Mouse (Mus musculus): ENCODE data around the gene Amotl1. TPM values are rescaled to one million over a fixed set of nuclear protein-coding genes. Genes with fewer than 3 reads are reported as not detected.

Gene Amotl1
- polyA plus RNA-seq, 1 experiment from 2014 or later, result 8.4 TPM

DNA sequence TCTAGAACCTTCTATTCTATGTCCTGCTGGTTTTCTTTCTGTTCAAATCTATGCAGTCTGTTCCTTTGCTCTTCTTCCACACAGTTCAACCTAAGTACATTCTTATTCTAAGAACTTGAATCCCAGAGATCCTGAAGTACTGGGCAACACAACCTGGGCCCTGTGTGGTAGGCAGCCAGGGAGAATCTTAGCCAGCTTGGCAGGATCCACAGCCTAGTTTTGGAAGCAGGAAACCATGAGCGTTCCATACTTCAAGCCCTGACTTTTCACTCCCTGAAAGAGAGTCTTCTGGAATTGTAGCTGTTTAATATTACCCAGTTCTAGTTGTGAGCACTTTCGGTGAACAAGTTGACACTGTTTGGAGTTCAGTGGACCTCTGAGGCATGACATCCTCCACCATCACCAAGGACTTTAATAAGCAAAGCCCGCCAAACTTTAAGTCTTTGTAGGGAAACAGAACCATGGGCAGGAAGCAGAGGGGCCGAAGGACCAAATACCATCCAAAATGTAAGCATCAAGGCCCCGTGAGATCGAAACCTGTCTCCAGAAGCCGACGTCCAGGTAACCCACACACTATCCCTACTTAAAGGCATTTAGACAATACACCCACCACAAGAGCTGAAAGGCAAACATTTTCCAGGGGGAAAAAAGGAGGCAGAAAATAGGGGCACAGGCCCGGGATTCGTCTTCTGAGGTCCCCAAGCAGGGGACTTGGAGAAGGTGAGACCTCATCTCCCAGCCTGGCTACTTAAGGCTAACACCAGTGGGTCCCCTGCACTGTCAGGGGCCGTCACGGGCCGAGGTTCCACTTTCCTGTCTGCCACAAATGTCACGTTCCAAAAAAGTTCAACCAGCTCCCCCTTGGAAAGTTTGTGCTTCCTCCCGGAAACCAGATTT lies 31.3 kb downstream of the Amotl1 start:
- ATAC-seq, result no peak; the same call in 1 of the 2 replicates
- Histone ChIP-seq H3K4me3 (ENCODE audit: low read length) (peak overlapping the region; percentile 87), H3K27me3 (replicated peaks; ENCODE audit: control insufficient read depth, insufficient read depth, low read length) (no peaks in the 10 kb centered on the region), H3K9ac (ENCODE audit: low read depth, low read length) (peak overlapping the region; percentile 92), H3K36me3 (ENCODE audit: control insufficient read depth, insufficient read depth, low read length) (no peaks in the 10 kb centered on the region), H3K4me1 (ENCODE audit: control insufficient read depth, insufficient read depth, low read length) (peaks cover 28% of the 10 kb centered on the region), H3K27ac (ENCODE audit: low read length) (peak overlapping the region; percentile 87), H3K9me3 (ENCODE audit: control insufficient read depth, low read length) (no peaks in the 10 kb centered on the region), H3K4me2 (ENCODE audit: low read depth, low read length) (peak overlapping the region; percentile 77)
- 7% methylated on average over 15 of the region's 15 CpGs for WGBS

DNA sequence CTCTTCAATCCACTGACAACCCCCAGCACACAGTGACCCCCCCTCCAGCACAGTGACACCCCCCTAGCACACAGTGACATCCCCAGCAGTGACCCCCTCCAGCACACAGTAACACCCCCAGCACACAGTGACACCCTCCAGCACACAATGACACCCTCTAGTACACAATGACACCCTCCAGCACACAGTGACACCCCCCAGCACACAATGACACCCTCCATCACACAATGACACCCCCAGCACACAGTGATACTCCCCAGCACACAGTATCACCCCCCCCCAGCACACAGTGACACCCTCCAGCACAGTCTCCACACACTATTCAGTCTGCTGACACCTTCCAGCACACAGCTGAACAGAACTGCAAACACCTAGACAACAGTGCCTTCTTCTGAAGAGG lies 32.3 kb downstream of the Amotl1 start:
- no peak for ATAC-seq
- Histone ChIP-seq H3K4me1 (ENCODE audit: control insufficient read depth, insufficient read depth, low read length) (peaks cover 32% of the 10 kb centered on the region), H3K9ac (ENCODE audit: low read depth, low read length) (peak overlapping the region; percentile 92)

DNA sequence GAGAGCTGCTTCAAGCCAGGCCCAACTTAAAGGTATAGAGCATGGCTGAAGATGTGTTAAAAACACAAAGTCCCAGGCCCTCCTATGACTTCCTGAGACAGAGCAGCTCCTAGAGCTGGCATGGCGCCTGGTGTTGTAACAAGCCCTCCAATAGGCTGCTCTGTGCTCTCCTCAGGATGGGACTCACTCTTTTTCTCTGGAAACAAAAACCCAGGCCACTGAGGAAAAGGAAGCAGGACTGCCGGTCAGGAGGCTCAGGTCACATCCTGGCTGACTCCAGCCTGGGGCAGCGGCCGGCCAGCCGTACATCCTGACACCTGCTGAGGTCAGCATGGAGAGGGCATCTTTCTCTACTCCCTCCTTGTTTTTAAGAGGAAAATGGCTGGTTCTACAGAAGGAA lies 36.3 kb downstream of the Amotl1 start:
- ATAC-seq, result peak; percentile 27; the same call in 1 of the 2 replicates
- H3K4me2 ChIP-seq (ENCODE audit: low read depth, low read length), result no peak overlapping the region
- 52% methylated on average over 5 of the region's 5 CpGs for WGBS

More for the DNA sequence above, 32.3 kb downstream of the Amotl1 start:
- Histone ChIP-seq H3K27ac (ENCODE audit: low read length) (no peak overlapping the region), H3K4me2 (ENCODE audit: low read depth, low read length) (peak overlapping the region; percentile 77), H3K36me3 (ENCODE audit: control insufficient read depth, insufficient read depth, low read length) (no peaks in the 10 kb centered on the region), H3K4me3 (ENCODE audit: low read length) (peak overlapping the region; percentile 87; the same call in 1 of the 2 replicates), H3K9me3 (ENCODE audit: control insufficient read depth, low read length) (no peaks in the 10 kb centered on the region), H3K27me3 (replicated peaks; ENCODE audit: control insufficient read depth, insufficient read depth, low read length) (no peaks in the 10 kb centered on the region)

DNA sequence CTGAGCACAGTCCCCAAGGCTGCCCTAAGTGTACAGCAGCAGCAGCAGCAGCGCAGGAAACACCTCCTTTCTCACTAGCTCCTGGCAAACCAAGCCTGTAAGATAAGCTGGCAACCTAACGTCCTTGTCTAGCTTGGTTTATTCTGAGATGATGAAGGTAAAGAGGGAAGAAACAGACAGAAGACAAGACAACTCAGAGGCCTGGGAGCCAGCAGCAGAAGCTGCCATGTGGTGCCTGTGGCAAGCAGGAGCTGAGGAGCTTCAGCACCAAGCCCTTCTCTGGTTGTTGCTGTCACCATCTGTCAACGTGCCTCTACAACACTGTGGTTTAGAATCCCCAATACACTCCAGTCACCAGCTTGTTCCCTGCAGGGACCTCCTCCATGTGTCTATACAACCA lies 37.4 kb downstream of the Amotl1 start:
- 48% methylated on average over 3 of the region's 3 CpGs for WGBS
- H3K9ac ChIP-seq (ENCODE audit: low read depth, low read length), result no peak overlapping the region
- no peak overlapping the region for H3K4me3 ChIP-seq (ENCODE audit: low read length)
- no peak for ATAC-seq
- no peaks in the 10 kb centered on the region; the same call in 1 of the 2 replicates for H3K9me3 ChIP-seq (ENCODE audit: control insufficient read depth, low read length)
- no peak overlapping the region for H3K4me2 ChIP-seq (ENCODE audit: low read depth, low read length)
- no peak overlapping the region for H3K27ac ChIP-seq (ENCODE audit: low read length)
- H3K36me3 ChIP-seq (ENCODE audit: control insufficient read depth, insufficient read depth, low read length), result no peaks in the 10 kb centered on the region
- no peaks in the 10 kb centered on the region for H3K27me3 ChIP-seq (replicated peaks; ENCODE audit: control insufficient read depth, insufficient read depth, low read length)
- H3K4me1 ChIP-seq (ENCODE audit: control insufficient read depth, insufficient read depth, low read length), result peaks cover 28% of the 10 kb centered on the region

More for the DNA sequence above, 36.3 kb downstream of the Amotl1 start:
- Histone ChIP-seq H3K36me3 (ENCODE audit: control insufficient read depth, insufficient read depth, low read length) (no peaks in the 10 kb centered on the region), H3K4me3 (ENCODE audit: low read length) (no peak overlapping the region), H3K4me1 (ENCODE audit: control insufficient read depth, insufficient read depth, low read length) (peaks cover 32% of the 10 kb centered on the region), H3K9ac (ENCODE audit: low read depth, low read length) (no peak overlapping the region), H3K9me3 (ENCODE audit: control insufficient read depth, low read length) (no peaks in the 10 kb centered on the region; the same call in 1 of the 2 replicates), H3K27me3 (replicated peaks; ENCODE audit: control insufficient read depth, insufficient read depth, low read length) (no peaks in the 10 kb centered on the region), H3K27ac (ENCODE audit: low read length) (no peak overlapping the region)

DNA sequence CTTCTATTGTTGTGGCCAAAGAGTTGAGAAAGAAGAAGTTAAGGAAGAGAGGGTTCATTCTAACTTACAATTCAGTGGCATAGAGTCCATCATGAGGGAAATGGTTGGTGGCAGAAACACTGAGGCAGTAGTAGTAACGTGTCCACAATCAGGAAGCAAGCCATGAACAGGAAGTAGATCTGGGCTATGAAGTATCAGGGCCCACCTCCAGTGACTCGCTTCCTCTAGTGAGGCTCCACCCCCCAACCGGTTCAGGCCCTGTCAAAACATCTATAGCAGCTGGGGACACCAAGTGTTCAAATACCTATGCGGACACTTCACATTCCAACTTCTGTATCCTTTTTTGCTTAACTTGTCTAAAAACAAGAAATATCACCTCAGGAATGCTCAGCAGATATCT lies 38.9 kb downstream of the Amotl1 start:
- Histone ChIP-seq H3K4me3 (ENCODE audit: low read length) (no peak overlapping the region), H3K27me3 (replicated peaks; ENCODE audit: control insufficient read depth, insufficient read depth, low read length) (no peaks in the 10 kb centered on the region), H3K4me2 (ENCODE audit: low read depth, low read length) (no peak overlapping the region), H3K9ac (ENCODE audit: low read depth, low read length) (no peak overlapping the region), H3K4me1 (ENCODE audit: control insufficient read depth, insufficient read depth, low read length) (peaks cover 18% of the 10 kb centered on the region), H3K27ac (ENCODE audit: low read length) (no peak overlapping the region), H3K36me3 (ENCODE audit: control insufficient read depth, insufficient read depth, low read length) (no peaks in the 10 kb centered on the region), H3K9me3 (ENCODE audit: control insufficient read depth, low read length) (no peaks in the 10 kb centered on the region; the same call in 1 of the 2 replicates)
- WGBS, result 84% methylated on average over 4 of the region's 4 CpGs
- ATAC-seq, result no peak

DNA sequence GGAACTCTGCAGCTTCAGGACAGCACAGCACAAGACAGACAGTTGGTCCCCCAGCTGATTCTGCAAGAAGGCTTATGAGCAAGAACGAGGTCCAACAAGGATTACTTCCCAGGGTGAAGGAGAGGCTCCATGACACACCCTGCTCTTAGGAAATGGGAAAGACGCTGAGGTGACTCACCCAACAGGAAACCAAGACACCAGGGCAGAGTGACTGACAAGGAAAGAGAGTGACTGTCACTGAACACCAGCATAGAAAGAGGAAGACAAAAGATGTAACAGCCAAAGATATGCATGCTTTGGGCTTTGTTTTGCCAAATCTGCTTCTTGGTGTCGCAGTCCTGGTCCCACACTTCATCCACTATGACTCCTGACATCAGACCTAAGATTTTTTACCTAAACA lies 40.5 kb downstream of the Amotl1 start:
- peak; percentile 79 for ATAC-seq
- Histone ChIP-seq H3K9me3 (ENCODE audit: control insufficient read depth, low read length) (no peaks in the 10 kb centered on the region; the same call in 1 of the 2 replicates), H3K36me3 (ENCODE audit: control insufficient read depth, insufficient read depth, low read length) (no peaks in the 10 kb centered on the region), H3K4me2 (ENCODE audit: low read depth, low read length) (no peak overlapping the region), H3K4me3 (ENCODE audit: low read length) (no peak overlapping the region), H3K4me1 (ENCODE audit: control insufficient read depth, insufficient read depth, low read length) (peaks cover 18% of the 10 kb centered on the region), H3K27me3 (replicated peaks; ENCODE audit: control insufficient read depth, insufficient read depth, low read length) (no peaks in the 10 kb centered on the region), H3K27ac (ENCODE audit: low read length) (no peak overlapping the region), H3K9ac (ENCODE audit: low read depth, low read length) (no peak overlapping the region)
- WGBS, result 63% methylated on average over 3 of the region's 3 CpGs

DNA sequence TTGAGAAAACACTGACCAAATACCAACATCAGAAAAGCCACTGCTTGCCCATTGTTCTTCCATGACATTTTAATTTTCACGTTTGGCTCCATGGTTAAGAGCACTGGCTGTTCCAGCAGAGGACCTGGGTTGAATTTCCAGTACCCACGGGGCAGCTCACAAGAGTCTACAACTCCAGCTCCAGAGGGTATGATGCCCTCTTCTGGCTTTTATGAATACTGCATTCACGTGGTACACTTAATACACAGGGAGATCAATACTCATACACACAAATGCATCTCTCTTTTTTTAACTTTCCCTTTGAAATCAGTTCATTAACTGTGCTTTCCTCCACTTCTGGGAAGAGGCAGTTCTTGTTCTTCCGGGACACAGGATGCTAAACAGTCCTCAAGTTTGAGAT lies 41.4 kb downstream of the Amotl1 start:
- WGBS, result 84% methylated on average over 4 of the region's 4 CpGs
- no peaks in the 10 kb centered on the region for H3K36me3 ChIP-seq (ENCODE audit: control insufficient read depth, insufficient read depth, low read length)
- H3K9me3 ChIP-seq (ENCODE audit: control insufficient read depth, low read length), result no peaks in the 10 kb centered on the region; the same call in 1 of the 2 replicates
- H3K4me2 ChIP-seq (ENCODE audit: low read depth, low read length), result no peak overlapping the region
- H3K9ac ChIP-seq (ENCODE audit: low read depth, low read length), result no peak overlapping the region
- no peak overlapping the region for H3K27ac ChIP-seq (ENCODE audit: low read length)
- no peak for ATAC-seq
- peaks cover 12% of the 10 kb centered on the region for H3K4me1 ChIP-seq (ENCODE audit: control insufficient read depth, insufficient read depth, low read length)
- no peak overlapping the region for H3K4me3 ChIP-seq (ENCODE audit: low read length)
- H3K27me3 ChIP-seq (replicated peaks; ENCODE audit: control insufficient read depth, insufficient read depth, low read length), result no peaks in the 10 kb centered on the region

DNA sequence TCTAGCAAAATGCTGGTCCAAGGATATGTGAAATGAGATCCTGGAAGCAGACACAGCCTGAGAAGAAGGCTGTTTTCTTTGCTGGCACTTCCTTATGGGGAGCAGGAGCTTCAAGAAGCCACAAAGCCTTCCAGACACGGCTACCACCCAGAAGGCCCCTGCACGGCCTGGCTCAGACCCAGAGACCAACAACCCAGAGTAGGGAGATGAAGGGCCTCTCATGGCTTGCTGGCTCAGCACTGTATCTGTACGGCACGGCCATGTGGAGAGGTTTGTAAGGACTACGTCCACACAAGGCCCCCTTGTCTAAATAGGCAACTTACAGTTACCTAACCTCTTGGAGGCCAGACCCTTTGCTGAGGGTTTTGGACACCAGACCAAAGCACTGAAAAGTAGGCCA lies 45.1 kb downstream of the Amotl1 start:
- H3K9ac ChIP-seq (ENCODE audit: low read depth, low read length), result no peak overlapping the region
- no peak for ATAC-seq
- no peaks in the 10 kb centered on the region for H3K36me3 ChIP-seq (ENCODE audit: control insufficient read depth, insufficient read depth, low read length)
- 63% methylated on average over 5 of the region's 5 CpGs for WGBS
- H3K4me3 ChIP-seq (ENCODE audit: low read length), result no peak overlapping the region
- no peak overlapping the region for H3K4me2 ChIP-seq (ENCODE audit: low read depth, low read length)
- no peak overlapping the region for H3K27ac ChIP-seq (ENCODE audit: low read length)
- no peaks in the 10 kb centered on the region for H3K9me3 ChIP-seq (ENCODE audit: control insufficient read depth, low read length)
- peaks cover 5% of the 10 kb centered on the region for H3K4me1 ChIP-seq (ENCODE audit: control insufficient read depth, insufficient read depth, low read length)
- H3K27me3 ChIP-seq (replicated peaks; ENCODE audit: control insufficient read depth, insufficient read depth, low read length), result no peaks in the 10 kb centered on the region

DNA sequence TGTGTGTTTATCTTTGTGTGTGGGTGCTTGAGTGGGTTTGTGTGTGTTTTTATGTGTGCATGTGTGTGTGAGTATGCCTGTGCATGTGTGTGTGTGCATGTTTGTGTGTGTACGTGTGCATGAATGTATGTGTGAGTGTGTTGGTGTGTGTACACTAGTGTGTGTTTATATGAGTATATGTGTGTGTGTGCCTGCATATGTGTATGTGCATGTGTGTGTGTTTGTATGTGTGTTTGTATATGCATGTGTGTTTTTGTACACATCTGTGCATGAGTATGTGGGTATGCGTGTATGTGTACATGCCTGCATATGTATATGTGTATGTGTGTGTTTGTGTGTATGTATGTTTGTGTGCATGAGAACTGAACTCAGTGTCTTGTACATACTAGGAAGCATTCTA lies 46.7 kb downstream of the Amotl1 start:
- Histone ChIP-seq H3K4me1 (ENCODE audit: control insufficient read depth, insufficient read depth, low read length) (peaks cover 3% of the 10 kb centered on the region; the same call in 1 of the 2 replicates), H3K4me2 (ENCODE audit: low read depth, low read length) (no peak overlapping the region), H3K4me3 (ENCODE audit: low read length) (no peak overlapping the region), H3K9me3 (ENCODE audit: control insufficient read depth, low read length) (no peaks in the 10 kb centered on the region), H3K36me3 (ENCODE audit: control insufficient read depth, insufficient read depth, low read length) (no peaks in the 10 kb centered on the region), H3K27ac (ENCODE audit: low read length) (no peak overlapping the region), H3K27me3 (replicated peaks; ENCODE audit: control insufficient read depth, insufficient read depth, low read length) (no peaks in the 10 kb centered on the region), H3K9ac (ENCODE audit: low read depth, low read length) (no peak overlapping the region)
- no peak for ATAC-seq
- 97% methylated on average over 2 of the region's 2 CpGs for WGBS
